Mouse (Mus musculus) neural tube, embryonic 13.5 days (tissue): ENCODE measurements around the gene Cldn7. TPM values are rescaled to one million over a fixed set of nuclear protein-coding genes. Genes with fewer than 3 reads are reported as not detected.
"Not testable (repeated sequence)": the region's sequence is repeated elsewhere in the genome, so short reads cannot be mapped to it uniquely, and the experiment has no call there.

Source experiments
- ATAC-seq: fragments of 200-750 bp; cut with Nextera tagmentation; 2 replicates; pipeline ENCODE4 v1.8.0; 2017; ENCODE audit warnings: low read depth, mild to moderate bottlenecking, moderate TSS enrichment, moderate library complexity
- H3K27ac ChIP-seq: fragments of 300-500 bp; sonication (generic); replicated peaks from 2 replicates; pipeline ENCODE4 v1.5.1; 2015; ENCODE audit warnings: moderate library complexity, mild to moderate bottlenecking, inconsistent platforms
- H3K27me3 ChIP-seq: fragments of 300-500 bp; sonication (generic); 2 replicates; pipeline ENCODE4 v1.6.1; 2015; ENCODE audit warnings: mild to moderate bottlenecking, inconsistent platforms
- H3K36me3 ChIP-seq: fragments of 300-500 bp; sonication (generic); 2 replicates; pipeline ENCODE4 v1.6.1; 2015; ENCODE audit warnings: mild to moderate bottlenecking, inconsistent platforms
- H3K4me1 ChIP-seq: fragments of 300-500 bp; sonication (generic); replicated peaks from 2 replicates; pipeline ENCODE4 v1.6.1; 2015; ENCODE audit warnings: inconsistent platforms
- H3K4me2 ChIP-seq: fragments of 300-500 bp; sonication (generic); 2 replicates; pipeline ENCODE4 v1.6.1; 2015; ENCODE audit warnings: inconsistent platforms, mild to moderate bottlenecking, moderate library complexity
- H3K4me3 ChIP-seq: fragments of 300-500 bp; sonication (generic); 2 replicates; pipeline ENCODE4 v1.5.1; 2015; ENCODE audit warnings: mild to moderate bottlenecking, inconsistent platforms
- H3K9ac ChIP-seq: fragments of 300-500 bp; sonication (generic); 2 replicates; pipeline ENCODE4 v1.6.1; 2015; ENCODE audit warnings: moderate library complexity, mild to moderate bottlenecking, inconsistent platforms
- H3K9me3 ChIP-seq: fragments of 300-500 bp; sonication (generic); 2 replicates; pipeline ENCODE4 v1.6.1; 2016; ENCODE audit warnings: inconsistent platforms
- WGBS: fragments of 180-500 bp; shearing (Covaris S2); methylation state at CpG from one replicate; pipeline ENCODE4 v1.1.7; 2015; 5-methylcytosine and 5-hydroxymethylcytosine counted together
- polyA plus RNA-seq: library from polyadenylated mRNA; unstranded; fragments of >200 nt; fragmentation: Nextera tagmentation; extraction: Ambion mirVana; gene quantifications from 2 replicates; pipeline ENCODE4 v1.2.1, GENCODE M21; 2015

Cldn7 gene
- polyA plus RNA-seq, 1 experiment from 2014 or later, result 0.33 TPM

GRCm38 (mm10) chr11:69948066-69948762 lies 16.4 kb upstream of the Cldn7 start, which contains the start of gene Slc2a4:
Gene Slc2a4, minus strand, starts transcription at chr11:69948188.
- H3K4me3 ChIP-seq, result peak within 1 kb of the TSS; percentile 38
- H3K9ac ChIP-seq, result peak within 1 kb of the TSS; percentile 43
- no peaks in the 10 kb centered on the region for H3K36me3 ChIP-seq
- H3K4me2 ChIP-seq, result peak within 1 kb of the TSS; percentile 56
- no peaks in the 10 kb centered on the region for H3K9me3 ChIP-seq
- under 1% methylated on average over 34 of the region's 34 CpGs for WGBS
- peak within 1 kb of the TSS; percentile 20; the same call in 1 of the 2 replicates for H3K27ac ChIP-seq
- H3K27me3 ChIP-seq, result peaks cover 6% of the 10 kb centered on the region
- peak; percentile 96 for ATAC-seq
- H3K4me1 ChIP-seq, result peaks cover 14% of the 10 kb centered on the region

DNA sequence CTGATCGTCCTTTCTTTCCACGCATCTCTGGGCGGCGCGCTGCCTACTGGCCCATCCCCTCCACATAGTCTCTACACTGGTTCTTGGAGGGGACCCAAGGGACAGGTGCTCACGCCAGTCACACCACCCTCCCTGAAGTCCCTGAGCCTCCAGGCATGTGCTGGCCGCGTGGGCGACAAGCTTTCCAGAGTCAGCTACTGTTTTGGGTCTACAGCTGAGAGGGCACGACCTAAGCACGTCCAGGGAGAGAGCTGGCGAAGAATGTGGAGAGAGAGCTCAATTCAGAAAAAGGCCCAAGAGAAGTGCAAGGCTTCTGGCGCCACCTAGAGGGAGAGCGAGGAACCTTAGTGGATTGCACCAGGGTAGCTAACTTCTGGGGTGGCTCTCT lies 15.8 kb upstream of the Cldn7 start:
- H3K27me3 ChIP-seq, result peaks cover 6% of the 10 kb centered on the region
- no peaks in the 10 kb centered on the region for H3K36me3 ChIP-seq
- H3K4me3 ChIP-seq, result peak overlapping the region; percentile 38
- ATAC-seq, result peak; percentile 45
- peaks cover 14% of the 10 kb centered on the region for H3K4me1 ChIP-seq
- H3K9ac ChIP-seq, result peak overlapping the region; percentile 10; the same call in 1 of the 2 replicates
- whole genome bisulfite sequencing, result under 1% methylated on average over 14 of the region's 14 CpGs
- H3K4me2 ChIP-seq, result peak overlapping the region; percentile 56
- H3K27ac ChIP-seq, result 0 out of 2 replicates have a peak overlapping the region, but pooled peaks have one; percentile 20
- no peaks in the 10 kb centered on the region for H3K9me3 ChIP-seq

GRCm38 (mm10) chr11:69950807-69951459 lies 13.6 kb upstream of the Cldn7 start:
- Histone ChIP-seq H3K36me3 (no peaks in the 10 kb centered on the region), H3K9me3 (no peaks in the 10 kb centered on the region), H3K4me1 (peaks cover 14% of the 10 kb centered on the region), H3K4me2 (no peak overlapping the region), H3K4me3 (no peak overlapping the region), H3K27ac (no peak overlapping the region), H3K27me3 (peaks cover 8% of the 10 kb centered on the region), H3K9ac (no peak overlapping the region)
- ATAC-seq, result no peak
- 48% methylated on average over 4 of the region's 4 CpGs for WGBS

GRCm38 (mm10) chr11:69952274-69952673 lies 12.3 kb upstream of the Cldn7 start:
- H3K36me3 ChIP-seq, result no peaks in the 10 kb centered on the region
- no peak overlapping the region for H3K4me2 ChIP-seq
- WGBS, result 50% methylated on average over 1 of the region's 1 CpGs
- H3K9ac ChIP-seq, result no peak overlapping the region
- no peak overlapping the region for H3K27ac ChIP-seq
- no peaks in the 10 kb centered on the region for H3K9me3 ChIP-seq
- peaks cover 11% of the 10 kb centered on the region for H3K4me1 ChIP-seq
- ATAC-seq, result no peak
- no peak overlapping the region for H3K4me3 ChIP-seq
- H3K27me3 ChIP-seq, result peaks cover 20% of the 10 kb centered on the region

DNA sequence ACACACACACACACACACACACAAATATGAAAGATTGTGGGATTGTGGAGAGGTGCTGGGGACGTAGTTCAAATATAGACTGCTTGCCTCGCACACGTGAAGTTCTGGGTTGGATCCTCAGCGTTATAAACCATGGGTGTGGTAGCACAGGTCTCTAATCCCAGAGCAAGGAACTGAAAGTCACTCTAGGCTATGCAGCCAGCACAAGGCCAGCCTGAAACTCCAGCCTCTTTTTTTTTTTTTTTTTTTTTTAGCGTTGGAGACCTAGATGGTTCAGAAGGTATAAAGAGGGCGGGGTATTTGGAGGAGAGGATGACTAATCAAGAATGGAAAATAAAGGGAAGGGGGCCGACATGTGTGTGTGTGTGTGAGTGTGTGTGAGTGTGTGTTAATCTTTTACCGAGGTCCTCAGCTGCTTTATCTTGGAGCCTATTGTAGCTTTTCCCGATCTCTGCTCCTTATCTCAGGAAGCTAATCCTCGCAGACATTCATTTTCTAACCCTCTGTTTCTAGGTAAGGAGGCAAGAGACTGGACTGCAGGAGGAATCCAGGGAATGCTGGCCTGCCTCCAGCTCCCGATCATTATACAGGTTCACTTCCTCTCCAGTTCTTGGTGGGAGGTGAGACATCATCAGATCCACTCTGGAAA lies 11.2 kb upstream of the Cldn7 start:
- Histone ChIP-seq H3K36me3 (no peaks in the 10 kb centered on the region), H3K27ac (no peak overlapping the region), H3K9ac (no peak overlapping the region), H3K4me3 (no peak overlapping the region), H3K9me3 (no peaks in the 10 kb centered on the region), H3K4me1 (peaks cover 4% of the 10 kb centered on the region), H3K4me2 (no peak overlapping the region), H3K27me3 (peaks cover 24% of the 10 kb centered on the region)
- ATAC-seq, result no peak
- 71% methylated on average over 11 of the region's 11 CpGs for WGBS

DNA sequence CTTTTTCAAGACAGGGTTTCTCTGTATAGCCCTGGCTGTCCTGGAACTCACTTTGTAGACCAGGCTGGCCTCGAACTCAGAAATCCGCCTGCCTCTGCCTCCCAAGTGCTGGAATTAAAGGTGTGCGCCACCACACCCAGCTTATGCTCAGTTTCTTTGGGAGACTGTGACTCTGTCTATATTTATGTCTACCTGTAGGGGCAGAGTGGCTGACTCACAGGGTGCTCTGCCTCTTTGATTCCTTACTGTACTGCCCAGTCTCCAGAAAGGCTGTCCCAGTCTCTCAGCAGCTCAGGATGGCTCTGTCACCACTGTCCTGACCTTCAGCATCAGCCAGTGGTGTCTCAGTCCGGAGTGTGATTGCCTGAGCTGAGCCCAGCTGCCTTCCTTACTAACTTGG lies 9.0 kb upstream of the Cldn7 start:
- ATAC-seq, H3K4me1 ChIP-seq, H3K4me2 ChIP-seq, H3K4me3 ChIP-seq, H3K9me3 ChIP-seq, H3K9ac ChIP-seq, H3K27ac ChIP-seq, H3K36me3 ChIP-seq: not testable (repeated sequence)
- peaks cover 26% of the 10 kb centered on the region for H3K27me3 ChIP-seq
- WGBS, result 78% methylated on average over 4 of the region's 4 CpGs

DNA sequence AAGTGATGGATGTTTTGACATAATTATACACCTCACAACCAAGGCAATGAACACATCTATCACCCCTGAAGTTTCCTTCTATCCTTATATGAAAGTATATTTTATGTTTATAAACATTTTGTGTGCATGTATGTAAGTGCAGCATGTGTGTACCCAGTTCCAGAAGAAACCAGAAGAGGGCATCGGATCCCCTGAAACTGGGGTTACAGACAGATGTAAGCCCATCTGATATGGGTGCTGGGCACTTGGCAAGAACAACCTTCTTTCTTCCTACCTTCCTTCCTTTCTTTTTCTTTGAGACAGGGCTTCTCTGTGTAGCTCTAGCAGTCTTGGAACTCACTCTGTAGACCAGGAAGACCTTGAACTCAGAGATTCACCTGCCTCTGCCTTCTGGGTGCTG lies 8.4 kb upstream of the Cldn7 start:
- Histone ChIP-seq H3K4me1 (no peaks in the 10 kb centered on the region), H3K36me3 (no peaks in the 10 kb centered on the region), H3K4me2 (no peak overlapping the region), H3K4me3 (no peak overlapping the region), H3K9ac (no peak overlapping the region), H3K27ac (no peak overlapping the region), H3K9me3 (no peaks in the 10 kb centered on the region), H3K27me3 (peaks cover 29% of the 10 kb centered on the region)
- 72% methylated on average over 1 of the region's 1 CpGs for WGBS
- ATAC-seq, result no peak

DNA sequence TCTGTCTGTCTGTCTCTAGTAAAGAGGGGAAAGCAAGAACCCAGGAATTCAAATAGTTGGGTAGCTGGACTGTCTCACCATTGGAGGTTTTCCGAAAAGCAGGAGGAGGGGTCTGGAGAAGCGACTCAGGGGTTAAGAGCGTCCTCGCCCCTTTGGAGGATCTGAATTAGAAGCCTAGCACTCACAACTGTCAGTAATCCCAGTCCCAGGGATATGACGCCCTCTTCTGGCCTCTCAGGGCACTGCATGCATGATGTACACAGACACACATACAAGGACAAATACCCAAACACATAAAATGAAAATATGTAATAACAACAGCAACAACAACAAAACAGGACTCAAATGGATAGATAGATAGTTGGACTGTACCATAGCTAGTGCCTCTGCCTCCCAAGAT lies 4.0 kb upstream of the Cldn7 start:
- ATAC-seq, result no peak
- Histone ChIP-seq H3K9me3 (no peaks in the 10 kb centered on the region), H3K9ac (no peak overlapping the region), H3K4me1 (peaks cover 5% of the 10 kb centered on the region), H3K4me2 (no peak overlapping the region), H3K27ac (no peak overlapping the region), H3K27me3 (peaks cover 70% of the 10 kb centered on the region), H3K4me3 (no peak overlapping the region), H3K36me3 (no peaks in the 10 kb centered on the region)
- WGBS, result 32% methylated on average over 5 of the region's 5 CpGs

DNA sequence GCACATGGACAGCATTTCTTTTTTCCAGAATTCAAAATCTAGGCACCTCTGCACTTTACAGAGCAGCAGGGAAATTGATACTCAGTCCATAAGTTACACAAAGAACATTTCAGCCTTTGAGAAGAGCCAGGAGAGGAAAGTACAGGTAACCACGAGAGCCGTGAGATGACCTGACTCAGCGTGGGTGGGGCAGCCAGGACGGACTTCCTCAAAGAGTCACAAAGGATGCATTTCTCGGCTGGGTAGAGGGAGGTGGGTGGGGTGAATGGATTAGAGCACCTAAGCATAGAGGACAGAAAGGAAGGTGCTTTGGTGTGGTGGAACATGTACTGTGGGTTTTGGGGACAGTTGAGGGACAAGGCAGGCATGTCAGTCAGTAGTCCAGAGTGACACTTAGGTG lies 2.7 kb upstream of the Cldn7 start:
- Histone ChIP-seq H3K27ac (no peak overlapping the region), H3K36me3 (no peaks in the 10 kb centered on the region), H3K27me3 (peaks cover 71% of the 10 kb centered on the region), H3K4me3 (no peak overlapping the region), H3K4me2 (no peak overlapping the region), H3K4me1 (peaks cover 16% of the 10 kb centered on the region), H3K9me3 (no peaks in the 10 kb centered on the region), H3K9ac (no peak overlapping the region)
- ATAC-seq, result no peak
- 52% methylated on average over 5 of the region's 5 CpGs for WGBS

GRCm38 (mm10) chr11:69965271-69966005 lies 859 bp downstream of the Cldn7 start:
- 1% methylated on average over 49 of the region's 49 CpGs for WGBS
- Histone ChIP-seq H3K9ac (0 out of 2 replicates have a peak overlapping the region, but pooled peaks have one; percentile 50), H3K27me3 (peaks cover 86% of the 10 kb centered on the region), H3K4me2 (peak overlapping the region; percentile 48; the same call in 1 of the 2 replicates), H3K36me3 (peaks cover 30% of the 10 kb centered on the region), H3K4me3 (peak overlapping the region; percentile 26), H3K9me3 (no peaks in the 10 kb centered on the region), H3K27ac (no peak overlapping the region), H3K4me1 (peaks cover 17% of the 10 kb centered on the region)
- no peak for ATAC-seq

DNA sequence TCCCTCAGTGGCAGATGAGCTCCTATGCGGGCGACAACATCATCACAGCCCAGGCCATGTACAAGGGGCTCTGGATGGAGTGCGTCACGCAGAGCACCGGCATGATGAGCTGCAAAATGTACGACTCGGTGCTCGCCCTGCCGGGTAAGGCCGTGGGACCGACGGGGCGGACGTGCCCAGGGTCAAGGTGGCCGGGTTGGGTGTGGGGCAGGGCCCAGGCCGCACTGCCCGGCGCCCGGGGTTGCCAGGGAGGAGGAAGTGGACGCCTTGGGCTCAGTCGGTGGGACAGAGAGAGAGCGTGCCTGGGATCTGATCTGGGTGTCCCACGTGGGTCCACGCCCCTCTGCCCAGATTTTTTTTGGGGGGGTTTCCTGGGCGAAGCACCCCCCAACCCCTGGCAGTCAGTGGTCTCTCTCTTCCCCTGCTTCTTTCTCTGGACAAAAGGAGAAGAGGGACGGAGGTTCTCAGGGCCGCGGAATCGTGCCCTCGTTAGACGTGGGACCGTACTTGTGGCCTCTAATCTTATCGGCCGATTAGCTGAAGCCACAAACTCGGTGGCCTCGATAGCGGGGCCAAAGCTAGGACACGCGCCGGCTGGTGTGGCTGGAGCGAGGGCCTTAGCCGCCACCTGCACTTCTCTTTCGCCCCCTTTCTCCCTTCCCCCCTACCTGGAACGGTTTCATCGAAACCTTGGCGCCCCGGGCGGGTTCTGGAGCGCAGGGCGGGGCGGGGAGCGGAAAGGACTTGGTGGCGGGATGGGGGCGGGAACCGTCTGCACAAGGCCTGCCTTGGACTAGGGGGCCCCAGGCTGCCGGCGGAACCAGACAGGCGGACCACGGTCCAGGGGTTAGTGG lies 1.7 kb downstream of the Cldn7 start:
- H3K9ac ChIP-seq, result peak overlapping the region; percentile 50; the same call in 1 of the 2 replicates
- peaks cover 34% of the 10 kb centered on the region for H3K36me3 ChIP-seq
- H3K9me3 ChIP-seq, result no peaks in the 10 kb centered on the region
- 2% methylated on average over 58 of the region's 59 CpGs for WGBS
- H3K4me3 ChIP-seq, result peak overlapping the region; percentile 26
- H3K27ac ChIP-seq, result no peak overlapping the region
- peak overlapping the region; percentile 48 for H3K4me2 ChIP-seq
- peaks cover 78% of the 10 kb centered on the region for H3K27me3 ChIP-seq
- H3K4me1 ChIP-seq, result peaks cover 17% of the 10 kb centered on the region
- ATAC-seq, result peak; percentile 62
